Mouse (Mus musculus): Measurements from ENCODE around the gene Pprc1. TPM values are rescaled to one million over a fixed set of nuclear protein-coding genes. Genes with fewer than 3 reads are reported as not detected.

Gene Pprc1
- total and polyA plus RNA-seq, 3 experiments = 27.8 to 135 (median 39.3) TPM

- TF ChIP-seq BHLHE40 (IDR thresholded peaks at IDR 0.05; ENCODE audit: borderline replicate concordance, low read depth, low read length) (no peak), ELF1 (IDR thresholded peaks at IDR 0.05; ENCODE audit: low read depth, low read length) (peak; percentile 88), MAX (IDR thresholded peaks at IDR 0.05; ENCODE audit: low read length) (no peak), JUND (IDR thresholded peaks at IDR 0.05; ENCODE audit: low read depth, low read length) (no peak), NRF1 (IDR thresholded peaks at IDR 0.05; ENCODE audit: insufficient read depth, low read depth, low read length, poor library complexity, severe bottlenecking) (peak; percentile 61), USF1 (IDR thresholded peaks at IDR 0.05; ENCODE audit: low read depth, low read length) (peak; percentile 57; the same call in 1 of the 2 replicates), EP300 (IDR thresholded peaks at IDR 0.05; ENCODE audit: low read depth in 1 of 2, low read length in 2 of 2) (no peak; a peak in 2 of 4 replicates), MYC (IDR thresholded peaks at IDR 0.05; ENCODE audit: low read depth, low read length) (peak; percentile 91), KAT2A (conservative IDR thresholded peaks at IDR 0.05; ENCODE audit: low read depth, low read length) (peak; percentile 100), MYB (IDR thresholded peaks at IDR 0.05; ENCODE audit: low read depth, low read length) (no peak), CHD2 (IDR thresholded peaks at IDR 0.05; ENCODE audit: low read length) (peak; percentile 91), MAFK (IDR thresholded peaks at IDR 0.05; ENCODE audit: borderline replicate concordance, low read depth, low read length) (no peak), UBTF (IDR thresholded peaks at IDR 0.05; ENCODE audit: borderline replicate concordance, insufficient read depth, low read depth, low read length) (0 out of 2 replicates have a peak, but pooled peaks have one; percentile 32), POLR2AphosphoS5 (IDR thresholded peaks at IDR 0.05; ENCODE audit: borderline replicate concordance, low read depth, low read length) (0 out of 2 replicates have a peak, but pooled peaks have one; percentile 33), MAZ (IDR thresholded peaks at IDR 0.05; ENCODE audit: low read depth, low read length) (0 out of 2 replicates have a peak, but pooled peaks have one; percentile 6), ZMIZ1 (IDR thresholded peaks at IDR 0.05; ENCODE audit: low read depth, low read length) (no peak; the same call in 1 of the 2 replicates), USF2 (IDR thresholded peaks at IDR 0.05; ENCODE audit: borderline replicate concordance in 1 of 2, insufficient read depth in 1 of 2, low read depth in 1 of 2, low read length in 2 of 2) (no peak), SMC3 (IDR thresholded peaks at IDR 0.05; ENCODE audit: low read depth, low read length) (no peak), POLR2AphosphoS2 (IDR thresholded peaks at IDR 0.05; ENCODE audit: low read length) (peak; percentile 93), MXI1 (IDR thresholded peaks at IDR 0.05; ENCODE audit: low read depth, low read length) (peak; percentile 95)
These were observed 11.8 kb downstream of the Pprc1 start (continued) for GRCm38 (mm10) chr19:46056388-46056946.

DNA sequence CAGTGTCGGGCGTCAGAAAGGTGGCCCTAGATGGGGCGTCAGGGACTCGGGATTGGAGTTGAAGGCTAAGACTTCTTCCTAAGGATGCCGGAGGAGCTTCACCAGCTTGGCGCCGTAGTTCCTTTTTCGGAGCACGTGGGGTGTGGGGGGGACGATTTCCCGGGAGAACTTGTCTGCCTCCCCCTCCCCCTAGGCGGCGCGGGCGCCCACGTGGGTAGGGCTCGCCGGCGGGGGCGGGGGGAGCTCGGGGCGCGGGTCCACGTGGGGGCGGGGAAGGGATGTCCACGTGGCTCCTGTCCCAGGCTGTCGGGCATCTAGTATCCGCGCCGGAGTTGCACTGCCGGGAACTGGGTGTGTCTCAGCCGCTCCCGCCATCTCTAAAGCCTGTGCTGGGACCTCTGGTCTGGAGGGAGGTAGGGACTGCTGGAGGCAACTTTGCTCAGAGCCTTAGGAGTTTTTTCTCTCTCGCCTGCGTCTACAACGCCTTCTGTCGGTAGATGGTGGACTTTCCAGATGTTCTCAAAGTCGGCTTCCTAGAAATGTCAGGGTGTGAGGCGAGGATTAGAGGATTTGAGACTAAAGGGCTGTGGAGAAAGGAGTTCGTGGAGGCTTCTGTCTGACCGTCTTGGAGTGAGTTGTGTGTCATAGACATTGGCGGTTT is 12.4 kb downstream of the Pprc1 start:
- Histone ChIP-seq H3K27me3 (ENCODE audit: control insufficient read depth in 1 of 2, insufficient read depth in 2 of 2, low read length in 2 of 2) (no peaks in the 10 kb centered on the region), H3K9me3 (replicated peaks; ENCODE audit: insufficient read depth, low read length) (no peaks in the 10 kb centered on the region), H3K4me3 (ENCODE audit: control insufficient read depth in 1 of 2, insufficient read depth in 1 of 2, low read depth in 2 of 2, low read length in 2 of 2) (peak overlapping the region; percentile 73 to 99), H3K4me1 (ENCODE audit: control insufficient read depth in 1 of 2, insufficient read depth in 2 of 2, low read length in 2 of 2) (peaks cover 14 to 33% of the 10 kb centered on the region in 2 experiments), H3K27ac (ENCODE audit: control insufficient read depth, low read depth, low read length) (peak overlapping the region; percentile 96), H3K9ac (ENCODE audit: control insufficient read depth, low read depth, low read length, poor library complexity, severe bottlenecking) (peak overlapping the region; percentile 100), H3K79me2 (ENCODE audit: control insufficient read depth, insufficient read depth, low read length, poor library complexity) (peaks cover 57% of the 10 kb centered on the region), H3K36me3 (ENCODE audit: control insufficient read depth in 1 of 2, insufficient read depth in 2 of 2, low read length in 2 of 2) (peaks cover 13 to 39% of the 10 kb centered on the region in 2 experiments)
- peak; percentile 95 for DNase-seq (ENCODE audit: low read depth, low spot score)
- TF ChIP-seq SIN3A (IDR thresholded peaks at IDR 0.05; ENCODE audit: low read length) (peak; percentile 54), JUND (IDR thresholded peaks at IDR 0.05; ENCODE audit: low read depth, low read length) (no peak), GATA1 (IDR thresholded peaks at IDR 0.05; ENCODE audit: low read depth, low read length) (no peak), ETS1 (IDR thresholded peaks at IDR 0.05; ENCODE audit: low read depth, low read length) (peak; percentile 11; the same call in 1 of the 2 replicates), USF2 (IDR thresholded peaks at IDR 0.05; ENCODE audit: borderline replicate concordance in 1 of 2, insufficient read depth in 1 of 2, low read depth in 1 of 2, low read length in 2 of 2) (peak in 1 of 2 experiments; percentile 34; a peak in 1 of 4 replicates), MXI1 (IDR thresholded peaks at IDR 0.05; ENCODE audit: low read depth, low read length) (peak; percentile 97), ZMIZ1 (IDR thresholded peaks at IDR 0.05; ENCODE audit: low read depth, low read length) (no peak; the same call in 1 of the 2 replicates), USF1 (IDR thresholded peaks at IDR 0.05; ENCODE audit: low read depth, low read length) (peak; percentile 89), MYB (IDR thresholded peaks at IDR 0.05; ENCODE audit: low read depth, low read length) (no peak), ZNF384 (IDR thresholded peaks at IDR 0.05; ENCODE audit: low read depth, low read length) (no peak), NRF1 (IDR thresholded peaks at IDR 0.05; ENCODE audit: insufficient read depth, low read depth, low read length, poor library complexity, severe bottlenecking) (no peak), CHD2 (IDR thresholded peaks at IDR 0.05; ENCODE audit: low read length) (peak; percentile 34; the same call in 1 of the 2 replicates), NELFE (IDR thresholded peaks at IDR 0.05; ENCODE audit: low read depth, low read length) (peak; percentile 58), ZC3H11A (IDR thresholded peaks at IDR 0.05; ENCODE audit: low read depth, low read length) (no peak), ELF1 (IDR thresholded peaks at IDR 0.05; ENCODE audit: low read depth, low read length) (0 out of 2 replicates have a peak, but pooled peaks have one; percentile 43), HCFC1 (IDR thresholded peaks at IDR 0.05; ENCODE audit: low read depth, low read length) (no peak), TBP (IDR thresholded peaks at IDR 0.05; ENCODE audit: low read depth, low read length) (peak; percentile 54; the same call in 1 of the 2 replicates), MAZ (IDR thresholded peaks at IDR 0.05; ENCODE audit: low read depth, low read length) (peak; percentile 95), RAD21 (IDR thresholded peaks at IDR 0.05; ENCODE audit: low read depth, low read length) (no peak), SMC3 (IDR thresholded peaks at IDR 0.05; ENCODE audit: low read depth, low read length) (no peak), EP300 (IDR thresholded peaks at IDR 0.05; ENCODE audit: low read depth in 1 of 2, low read length in 2 of 2) (no peak; a peak in 1 of 4 replicates)
